In the genomic region with DNA sequence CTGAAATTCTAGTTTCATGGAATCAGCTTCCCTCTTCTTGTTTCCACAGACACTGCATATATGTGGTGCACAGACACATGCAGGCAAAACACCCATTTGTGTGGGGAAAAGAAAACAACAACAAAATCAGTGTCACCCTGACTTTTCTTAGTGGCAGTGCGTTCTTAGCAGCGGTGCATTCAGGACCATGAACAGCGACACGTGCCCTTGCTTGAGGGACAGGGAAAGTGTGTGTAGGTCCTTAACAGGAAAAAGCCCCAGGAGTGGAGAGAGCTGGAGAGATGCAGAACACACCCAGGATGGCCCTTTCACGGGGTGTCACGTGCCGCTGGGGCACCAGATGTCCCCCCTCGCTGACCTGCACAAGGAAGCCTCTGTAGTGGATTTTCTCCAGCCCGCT, we compare ENCODE assay signal across 11 mouse cellular contexts. TPM values are rescaled to one million over a fixed set of nuclear protein-coding genes. Genes with fewer than 3 reads are reported as not detected.
DNase-seq lines count a peak whose midpoint lies in the region; ATAC-seq and TF ChIP-seq lines count a peak whose summit lies in the region.
"Had no signal": no experiment of that assay in that cellular context is flagged by ENCODE, and none has a peak within 500 bp of the region (broad histone marks: within the 10 kb centered on the region; RNA-seq: fewer than 3 reads in every experiment).

No protein-coding gene starts in this region.

- no peaks in the 10 kb centered on the region for H3K4me1 ChIP-seq in heart, postnatal 0 days (ENCODE audit: control insufficient read depth, insufficient read depth)
- H3K4me1 ChIP-seq in midbrain, embryonic 10.5 days = no peaks in the 10 kb centered on the region
- H3K4me1 ChIP-seq in midbrain, postnatal 0 days (ENCODE audit: insufficient read depth, low read length) = no peaks in the 10 kb centered on the region
- no peaks in the 10 kb centered on the region for H3K4me1 ChIP-seq in limb, embryonic 14.5 days (ENCODE audit: control insufficient read depth, insufficient read depth, low read length)

- 11% methylated on average over 9 of the region's 9 CpGs for WGBS in heart, postnatal 0 days
- WGBS in midbrain, embryonic 10.5 days = 14% methylated on average over 9 of the region's 9 CpGs
- WGBS in midbrain, postnatal 0 days = 12% methylated on average over 9 of the region's 9 CpGs
- 6% methylated on average over 9 of the region's 9 CpGs for WGBS in limb, embryonic 14.5 days

- no peaks in the 10 kb centered on the region for H3K36me3 ChIP-seq in heart, postnatal 0 days (replicated peaks; ENCODE audit: control insufficient read depth, insufficient read depth, low read length)
- no peaks in the 10 kb centered on the region for H3K36me3 ChIP-seq in midbrain, embryonic 10.5 days
- H3K36me3 ChIP-seq in midbrain, postnatal 0 days (ENCODE audit: insufficient read depth, low read length) = no peaks in the 10 kb centered on the region
- no peaks in the 10 kb centered on the region for H3K36me3 ChIP-seq in limb, embryonic 14.5 days (ENCODE audit: control insufficient read depth, insufficient read depth, low read length)

- no peak overlapping the region for H3K4me3 ChIP-seq in heart, postnatal 0 days (ENCODE audit: low read depth, low read length)
- H3K4me3 ChIP-seq in midbrain, embryonic 10.5 days = no peak overlapping the region
- no peak overlapping the region for H3K4me3 ChIP-seq in midbrain, postnatal 0 days (ENCODE audit: low read depth, low read length)
- no peak overlapping the region for H3K4me3 ChIP-seq in limb, embryonic 14.5 days (replicated peaks; ENCODE audit: low read length)

- ATAC-seq in heart, postnatal 0 days (ENCODE audit: insufficient read depth, low read depth) = no peak; the same call in 1 of the 2 replicates
- ATAC-seq in midbrain, postnatal 0 days (ENCODE audit: low FRiP score) = no peak
- ATAC-seq in limb, embryonic 14.5 days (ENCODE audit: low FRiP score, low read depth) = no peak
- ATAC-seq: forebrain, embryonic 16.5 days had no signal

- DNase-seq in heart, postnatal 0 days (ENCODE audit: low spot score) = peak; percentile 68
- DNase-seq in heart, adult 18-20 months = no peak
- peak; percentile 33 for DNase-seq in midbrain, embryonic 10.5 days (ENCODE audit: low spot score)
- no peak for DNase-seq in midbrain, postnatal 0 days (ENCODE audit: low spot score)
- DNase-seq in adipocyte (ENCODE audit: low spot score) = peak; percentile 51
- DNase-seq in limb, embryonic 14.5 days (ENCODE audit: low spot score) = peak; percentile 70
- DNase-seq in spleen, adult 12 weeks (ENCODE audit: low spot score) = no peak
- no peak for DNase-seq in gastrocnemius, adult 18-20 months (ENCODE audit: low spot score)
- DNase-seq: thymus, adult 18-20 months had no signal

- TF ChIP-seq POLR2A in limb, embryonic 14.5 days (IDR thresholded peaks at IDR 0.05; ENCODE audit: borderline replicate concordance, extremely low read depth, insufficient read depth, insufficient read length) = no peak

- TF ChIP-seq EP300 in heart, postnatal 0 days (IDR thresholded peaks at IDR 0.05; ENCODE audit: low read depth) = no peak

- no peaks in the 10 kb centered on the region for H3K9me3 ChIP-seq in heart, postnatal 0 days (replicated peaks; ENCODE audit: control insufficient read depth, low read length)
- no peaks in the 10 kb centered on the region for H3K9me3 ChIP-seq in midbrain, embryonic 10.5 days (replicated peaks)
- no peaks in the 10 kb centered on the region for H3K9me3 ChIP-seq in midbrain, postnatal 0 days (ENCODE audit: low read length)
- no peaks in the 10 kb centered on the region for H3K9me3 ChIP-seq in limb, embryonic 14.5 days (ENCODE audit: control insufficient read depth, low read length)

- peaks cover 5% of the 10 kb centered on the region; the same call in 1 of the 2 replicates for H3K27me3 ChIP-seq in heart, postnatal 0 days (ENCODE audit: control insufficient read depth, insufficient read depth, low read length)
- H3K27me3 ChIP-seq in midbrain, embryonic 10.5 days (ENCODE audit: low read depth, poor library complexity, severe bottlenecking) = no peaks in the 10 kb centered on the region
- no peaks in the 10 kb centered on the region for H3K27me3 ChIP-seq in midbrain, postnatal 0 days (ENCODE audit: insufficient read depth, low read length)
- H3K27me3 ChIP-seq in limb, embryonic 14.5 days (ENCODE audit: control insufficient read depth, insufficient read depth, low read length) = no peaks in the 10 kb centered on the region

- H3K9ac ChIP-seq in heart, postnatal 0 days (replicated peaks; ENCODE audit: low read depth, low read length) = no peak overlapping the region
- no peak overlapping the region for H3K9ac ChIP-seq in midbrain, postnatal 0 days (replicated peaks; ENCODE audit: low read length, poor library complexity, severe bottlenecking)
- no peak overlapping the region for H3K9ac ChIP-seq in limb, embryonic 14.5 days (ENCODE audit: low read depth, low read length, severe bottlenecking)

- TF ChIP-seq CTCF in heart, postnatal 0 days (IDR thresholded peaks at IDR 0.05; ENCODE audit: low read depth) = no peak
- TF ChIP-seq CTCF in midbrain, postnatal 0 days (IDR thresholded peaks at IDR 0.05) = no peak

- H3K27ac ChIP-seq in heart, postnatal 0 days (ENCODE audit: low read depth) = no peak overlapping the region
- H3K27ac ChIP-seq in midbrain, embryonic 10.5 days (replicated peaks) = no peak overlapping the region
- no peak overlapping the region for H3K27ac ChIP-seq in midbrain, postnatal 0 days (ENCODE audit: low read depth, low read length)
- H3K27ac ChIP-seq in limb, embryonic 14.5 days (replicated peaks; ENCODE audit: low read depth, low read length) = no peak overlapping the region

- no peak overlapping the region for H3K4me2 ChIP-seq in heart, postnatal 0 days (ENCODE audit: low read depth, low read length)
- no peak overlapping the region for H3K4me2 ChIP-seq in midbrain, postnatal 0 days (ENCODE audit: low read depth, low read length, poor library complexity, severe bottlenecking)
- no peak overlapping the region for H3K4me2 ChIP-seq in limb, embryonic 14.5 days (replicated peaks; ENCODE audit: low read depth, low read length, severe bottlenecking)

RNA-seq across cellular contexts. Expression of gene Prom2, which starts 8.9 kb away (rescaled TPM):
- 0.04 and 6.0 TPM in 2 replicates for total RNA-seq in heart, postnatal 0 days (2014; rRNA removed; ENCODE audit: low replicate concordance)
- 0.03 and 0.08 TPM in 2 replicates for polyA plus RNA-seq in heart, postnatal 0 days (2015; fragmentation: Nextera tagmentation; extraction: Ambion mirVana)
- under 1 TPM; 0.12 to 0.21 TPM for total RNA-seq in heart, adult 18-20 months (2021)
- 0.28 and 0.43 TPM in 2 replicates for polyA plus RNA-seq in midbrain, embryonic 10.5 days (2016; fragmentation: Nextera tagmentation; extraction: Ambion mirVana)
- total RNA-seq in midbrain, postnatal 0 days (2014; rRNA removed) = 0.44 TPM in 1 of 2 replicates, not detected in the other
- polyA plus RNA-seq in midbrain, postnatal 0 days (2015; fragmentation: Nextera tagmentation; extraction: Ambion mirVana) = 0.06 and 0.09 TPM in 2 replicates
- 10.3 and 10.6 TPM in 2 replicates for polyA plus RNA-seq in limb, embryonic 14.5 days (2012; rRNA removed)
- 9.3 and 9.5 TPM in 2 replicates for polyA plus RNA-seq in limb, embryonic 14.5 days (2014; fragmentation: Nextera tagmentation; extraction: Ambion mirVana)
- total RNA-seq in gastrocnemius, adult 18-20 months (2021) = not detected
- total RNA-seq: heart, postnatal 25 days had no signal
- polyA plus RNA-seq: forebrain, embryonic 16.5 days had no signal

RNA-seq across cellular contexts. Expression of gene Kcnip3, which starts 10.5 kb away (rescaled TPM):
- 3.5 and 7.9 TPM in 2 replicates for total RNA-seq in heart, postnatal 0 days (2014; rRNA removed; ENCODE audit: low replicate concordance)
- 0.20 and 0.40 TPM in 2 replicates for polyA plus RNA-seq in heart, postnatal 0 days (2015; fragmentation: Nextera tagmentation; extraction: Ambion mirVana)
- 1 to 10 TPM; 1.5 to 1.8 TPM for total RNA-seq in heart, adult 18-20 months (2021)
- 1.8 and 2.6 TPM in 2 replicates for polyA plus RNA-seq in midbrain, embryonic 10.5 days (2016; fragmentation: Nextera tagmentation; extraction: Ambion mirVana)
- 24.6 and 33.2 TPM in 2 replicates for total RNA-seq in midbrain, postnatal 0 days (2014; rRNA removed)
- 14.2 and 17.1 TPM in 2 replicates for polyA plus RNA-seq in midbrain, postnatal 0 days (2015; fragmentation: Nextera tagmentation; extraction: Ambion mirVana)
- 4.2 and 4.3 TPM in 2 replicates for polyA plus RNA-seq in limb, embryonic 14.5 days (2012; rRNA removed)
- 2.3 and 3.2 TPM in 2 replicates for polyA plus RNA-seq in limb, embryonic 14.5 days (2014; fragmentation: Nextera tagmentation; extraction: Ambion mirVana)
- total RNA-seq in gastrocnemius, adult 18-20 months (2021) = under 1 TPM; 0.21 to 0.43 TPM

RNA-seq across cellular contexts. Expression of gene Zfp661, which starts 54.5 kb away (rescaled TPM):
- 0.69 and 3.6 TPM in 2 replicates for total RNA-seq in heart, postnatal 0 days (2014; rRNA removed; ENCODE audit: low replicate concordance)
- 1.4 and 1.6 TPM in 2 replicates for polyA plus RNA-seq in heart, postnatal 0 days (2015; fragmentation: Nextera tagmentation; extraction: Ambion mirVana)
- total RNA-seq in heart, adult 18-20 months (2021) = 1 to 10 TPM; 1.8 to 2.2 TPM
- polyA plus RNA-seq in midbrain, embryonic 10.5 days (2016; fragmentation: Nextera tagmentation; extraction: Ambion mirVana) = 7.6 and 9.6 TPM in 2 replicates
- 6.8 and 7.0 TPM in 2 replicates for total RNA-seq in midbrain, postnatal 0 days (2014; rRNA removed)
- 3.7 and 4.1 TPM in 2 replicates for polyA plus RNA-seq in midbrain, postnatal 0 days (2015; fragmentation: Nextera tagmentation; extraction: Ambion mirVana)
- polyA plus RNA-seq in limb, embryonic 14.5 days (2012; rRNA removed) = 6.2 and 7.3 TPM in 2 replicates
- polyA plus RNA-seq in limb, embryonic 14.5 days (2014; fragmentation: Nextera tagmentation; extraction: Ambion mirVana) = 5.0 TPM in 2 replicates
- 1 to 10 TPM; 2.0 to 3.0 TPM for total RNA-seq in gastrocnemius, adult 18-20 months (2021)

RNA-seq across cellular contexts. Expression of gene Mrps5, which starts 54.6 kb away (rescaled TPM):
- 48.8 and 109 TPM in 2 replicates for total RNA-seq in heart, postnatal 0 days (2014; rRNA removed; ENCODE audit: low replicate concordance)
- polyA plus RNA-seq in heart, postnatal 0 days (2015; fragmentation: Nextera tagmentation; extraction: Ambion mirVana) = 150 and 156 TPM in 2 replicates
- 10 to 100 TPM; 78.3 to 93.4 TPM for total RNA-seq in heart, adult 18-20 months (2021)
- polyA plus RNA-seq in midbrain, embryonic 10.5 days (2016; fragmentation: Nextera tagmentation; extraction: Ambion mirVana) = 169 and 178 TPM in 2 replicates
- 69.4 and 87.5 TPM in 2 replicates for total RNA-seq in midbrain, postnatal 0 days (2014; rRNA removed)
- polyA plus RNA-seq in midbrain, postnatal 0 days (2015; fragmentation: Nextera tagmentation; extraction: Ambion mirVana) = 134 and 140 TPM in 2 replicates
- 92.0 and 102 TPM in 2 replicates for polyA plus RNA-seq in limb, embryonic 14.5 days (2012; rRNA removed)
- polyA plus RNA-seq in limb, embryonic 14.5 days (2014; fragmentation: Nextera tagmentation; extraction: Ambion mirVana) = 118 and 123 TPM in 2 replicates
- total RNA-seq in gastrocnemius, adult 18-20 months (2021) = 10 to 100 TPM; 69.3 to 82.2 TPM

Comparison
In these comparisons a context has a peak if more than half of its experiments do, and no peak if none do; other contexts are left out.
1. DNase-seq: peak in heart, postnatal 0 days (single experiment), midbrain, embryonic 10.5 days (single experiment), adipocyte (single experiment) and limb, embryonic 14.5 days (single experiment); none in heart, adult 18-20 months (0 of 2), midbrain, postnatal 0 days (single experiment), spleen, adult 12 weeks (single experiment) and gastrocnemius, adult 18-20 months (single experiment).